Mouse (Mus musculus): ENCODE results near the gene Lrfn4. TPM values are rescaled to one million over a fixed set of nuclear protein-coding genes. Genes with fewer than 3 reads are reported as not detected.

Lrfn4 gene
- not detected for polyA plus RNA-seq (2014; fragmentation: Illumina TruSeq; extraction: RNeasy Lipid Tissue Mini Kit (QIAGEN cat#74804); ENCODE audit: low read depth, low replicate concordance)

GRCm38 (mm10) chr19:4615151-4616093, at the start of gene Lrfn4:
Lrfn4 (minus strand) TSS chr19:4615667.

GRCm38 (mm10) chr19:4625179-4625828, 9.8 kb upstream of the Lrfn4 start, which contains the start of gene Rce1:
Rce1 (minus strand) TSS chr19:4625641.

Other genes with a start within 250 kb of the Lrfn4 start
- gene Kdm2a, start 217.4 kb downstream of the Lrfn4 start, polyA plus RNA-seq (2014; fragmentation: Illumina TruSeq; extraction: RNeasy Lipid Tissue Mini Kit (QIAGEN cat#74804); ENCODE audit: low read depth, low replicate concordance), result 50.5 TPM
- 3.3 TPM for gene Rhod, start 176.2 kb downstream of the Lrfn4 start, polyA plus RNA-seq (2014; fragmentation: Illumina TruSeq; extraction: RNeasy Lipid Tissue Mini Kit (QIAGEN cat#74804); ENCODE audit: low read depth, low replicate concordance)
- gene Syt12, start 138.2 kb downstream of the Lrfn4 start, polyA plus RNA-seq (2014; fragmentation: Illumina TruSeq; extraction: RNeasy Lipid Tissue Mini Kit (QIAGEN cat#74804); ENCODE audit: low read depth, low replicate concordance), result 0.40 TPM
- gene 2010003K11Rik, start 117.1 kb downstream of the Lrfn4 start, polyA plus RNA-seq (2014; fragmentation: Illumina TruSeq; extraction: RNeasy Lipid Tissue Mini Kit (QIAGEN cat#74804); ENCODE audit: low read depth, low replicate concordance), result 0.81 TPM
- gene Pcx, start 105.2 kb downstream of the Lrfn4 start, polyA plus RNA-seq (2014; fragmentation: Illumina TruSeq; extraction: RNeasy Lipid Tissue Mini Kit (QIAGEN cat#74804); ENCODE audit: low read depth, low replicate concordance), result 2.8 TPM
- gene Rce1, start 10.0 kb upstream of the Lrfn4 start, polyA plus RNA-seq (2014; fragmentation: Illumina TruSeq; extraction: RNeasy Lipid Tissue Mini Kit (QIAGEN cat#74804); ENCODE audit: low read depth, low replicate concordance), result 1.6 TPM
- gene Gm960, start 83.0 kb upstream of the Lrfn4 start, polyA plus RNA-seq (2014; fragmentation: Illumina TruSeq; extraction: RNeasy Lipid Tissue Mini Kit (QIAGEN cat#74804); ENCODE audit: low read depth, low replicate concordance), result 0.28 TPM
- gene Sptbn2, start 95.5 kb upstream of the Lrfn4 start, polyA plus RNA-seq (2014; fragmentation: Illumina TruSeq; extraction: RNeasy Lipid Tissue Mini Kit (QIAGEN cat#74804); ENCODE audit: low read depth, low replicate concordance), result 1.0 TPM
- gene Rbm4b, start 140.8 kb upstream of the Lrfn4 start, polyA plus RNA-seq (2014; fragmentation: Illumina TruSeq; extraction: RNeasy Lipid Tissue Mini Kit (QIAGEN cat#74804); ENCODE audit: low read depth, low replicate concordance), result 14.6 TPM
- 8.5 TPM for gene Rbm4, start 178.2 kb upstream of the Lrfn4 start, polyA plus RNA-seq (2014; fragmentation: Illumina TruSeq; extraction: RNeasy Lipid Tissue Mini Kit (QIAGEN cat#74804); ENCODE audit: low read depth, low replicate concordance)
- gene Gm21992, start 195.9 kb upstream of the Lrfn4 start, polyA plus RNA-seq (2014; fragmentation: Illumina TruSeq; extraction: RNeasy Lipid Tissue Mini Kit (QIAGEN cat#74804); ENCODE audit: low read depth, low replicate concordance), result 15.8 TPM
- gene Rbm14, start 196.0 kb upstream of the Lrfn4 start, polyA plus RNA-seq (2014; fragmentation: Illumina TruSeq; extraction: RNeasy Lipid Tissue Mini Kit (QIAGEN cat#74804); ENCODE audit: low read depth, low replicate concordance), result 5.0 TPM
- 1.3 TPM for gene Ccs, start 223.7 kb upstream of the Lrfn4 start, polyA plus RNA-seq (2014; fragmentation: Illumina TruSeq; extraction: RNeasy Lipid Tissue Mini Kit (QIAGEN cat#74804); ENCODE audit: low read depth, low replicate concordance)
- 0.12 TPM for gene Ccdc87, start 223.7 kb upstream of the Lrfn4 start, polyA plus RNA-seq (2014; fragmentation: Illumina TruSeq; extraction: RNeasy Lipid Tissue Mini Kit (QIAGEN cat#74804); ENCODE audit: low read depth, low replicate concordance)
- gene Ctsf, start 239.5 kb upstream of the Lrfn4 start, polyA plus RNA-seq (2014; fragmentation: Illumina TruSeq; extraction: RNeasy Lipid Tissue Mini Kit (QIAGEN cat#74804); ENCODE audit: low read depth, low replicate concordance), result 29.8 TPM

All from kidney, adult 10 weeks (tissue).